Mouse (Mus musculus) liver, embryonic 14.5 days (tissue): ENCODE results near the gene Sgk2. TPM values are rescaled to one million over a fixed set of nuclear protein-coding genes. Genes with fewer than 3 reads are reported as not detected.

ENCODE experiments used
- ATAC-seq: fragments of 200-750 bp; cut with Nextera tagmentation; 2 replicates; pipeline ENCODE4 v1.8.0; 2017; ENCODE audit warnings: moderate number of reproducible peaks, mild to moderate bottlenecking, moderate library complexity; ENCODE audit not compliant: insufficient read depth
- DNase-seq, 3 experiments: peaks; one replicate each; pipeline ENCODE4 v3.0.0-alpha.2; 2012 to 2013; ENCODE audit warnings: low read depth in 3 of 3, low spot score in 3 of 3
- H3K27ac ChIP-seq: fragments of 300-500 bp; sonication (generic); 2 replicates; pipeline ENCODE4 v1.5.1; 2014; ENCODE audit warnings: moderate library complexity, mild to moderate bottlenecking, control low read depth, inconsistent platforms
- H3K27me3 ChIP-seq: fragments of 300-500 bp; sonication (generic); 2 replicates; pipeline ENCODE4 v1.6.1; 2014; ENCODE audit warnings: mild to moderate bottlenecking, low read length, moderate library complexity; ENCODE audit not compliant: control insufficient read depth, insufficient read depth
- H3K36me3 ChIP-seq: fragments of 300-500 bp; sonication (generic); replicated peaks from 2 replicates; pipeline ENCODE4 v1.6.1; 2014; ENCODE audit warnings: low read depth; ENCODE audit not compliant: control insufficient read depth, insufficient read depth
- H3K4me1 ChIP-seq, 2 experiments: fragments of 200-500 bp in 1 of 2; fragments of 300-500 bp in 1 of 2; sonication (generic) in 1 of 2; replicated peaks; 2 replicates each; pipeline ENCODE4 v1.6.1; 2012 to 2014; ENCODE audit warnings: antibody characterized with exemption in 1 of 2, inconsistent platforms in 1 of 2, low read length in 1 of 2; ENCODE audit not compliant: control insufficient read depth in 2 of 2, insufficient read depth in 2 of 2
- H3K4me2 ChIP-seq: fragments of 300-500 bp; sonication (generic); 2 replicates; pipeline ENCODE4 v1.6.1; 2014; ENCODE audit warnings: low read depth, mild to moderate bottlenecking, control low read depth, moderate library complexity
- H3K4me3 ChIP-seq, 2 experiments: fragments of 200-500 bp in 1 of 2; fragments of 300-500 bp in 1 of 2; sonication (generic) in 1 of 2; 2 replicates each; pipeline ENCODE4 v1.5.1; 2012 to 2014; ENCODE audit warnings: low read depth in 2 of 2, low read length in 2 of 2, mild to moderate bottlenecking in 2 of 2, control low read depth in 1 of 2, inconsistent platforms in 1 of 2, moderate library complexity in 1 of 2; ENCODE audit not compliant: insufficient read depth in 1 of 2
- H3K9ac ChIP-seq: fragments of 300-500 bp; sonication (generic); replicated peaks from 2 replicates; pipeline ENCODE4 v1.6.1; 2014; ENCODE audit warnings: mild to moderate bottlenecking, control low read depth, moderate library complexity
- H3K9me3 ChIP-seq: fragments of 300-500 bp; sonication (generic); 2 replicates; pipeline ENCODE4 v1.6.1; 2016; ENCODE audit warnings: low read length, mixed read lengths; ENCODE audit not compliant: control insufficient read depth
- CTCF ChIP-seq: IDR thresholded peaks from 2 replicates; pipeline ENCODE4 v1.5.1; 2016; ENCODE audit warnings: antibody characterized with exemption, low read depth, control low read depth
- EP300 ChIP-seq: IDR thresholded peaks from 2 replicates; pipeline ENCODE4 v1.6.1; 2016; ENCODE audit warnings: antibody characterized with exemption, low read depth
- WGBS: fragments of 180-500 bp; shearing (Covaris S2); extraction: QIAGEN DNeasy Blood & Tissue Kit; methylation state at CpG from one replicate; pipeline ENCODE4 v1.1.7; 2014; ENCODE audit not compliant: insufficient replicate concordance; 5-methylcytosine and 5-hydroxymethylcytosine counted together
- polyA plus RNA-seq, 2 experiments: library from polyadenylated mRNA; depleted of rRNA in 1 of 2; stranded (reverse) in 1 of 2; unstranded in 1 of 2; fragments of >200 nt; fragmentation: Nextera tagmentation in 1 of 2; extraction: Ambion mirVana in 1 of 2; gene quantifications; 2 replicates each; pipeline versions ENCODE4 v1.2.1 to v1.2.3; 2012 to 2014

Sgk2 gene
- polyA plus RNA-seq (2012; rRNA removed) (1.9 and 2.1 TPM in 2 replicates), polyA plus RNA-seq (2014; fragmentation: Nextera tagmentation; extraction: Ambion mirVana) (3.6 and 4.0 TPM in 2 replicates)

DNA sequence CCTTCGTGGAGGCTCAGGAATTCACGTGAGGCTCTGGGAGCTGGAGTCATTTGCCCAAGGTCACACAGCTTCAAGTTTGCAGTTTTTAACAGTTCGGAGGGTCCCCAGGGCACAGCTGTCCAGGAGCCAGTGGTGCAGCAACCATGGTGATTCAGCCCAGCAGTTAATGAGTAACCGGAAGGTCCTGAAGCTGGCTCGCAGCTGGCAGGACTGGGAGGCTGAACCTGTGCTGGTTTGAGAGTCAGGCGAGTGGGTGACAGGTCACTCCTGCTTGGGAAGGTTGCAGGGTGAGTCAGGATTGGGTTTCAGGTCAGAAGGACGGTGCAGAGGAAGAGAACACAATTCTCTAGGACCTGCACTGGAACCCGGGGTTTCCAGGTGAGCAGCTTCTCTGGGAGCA, at the start of gene Sgk2:
Gene Sgk2 (plus strand): TSS at position 113 of the 400 bp plus-strand sequence.
- H3K4me3 ChIP-seq, result no peak within 1 kb of the TSS
- ATAC-seq, result peak; percentile 66

DNA sequence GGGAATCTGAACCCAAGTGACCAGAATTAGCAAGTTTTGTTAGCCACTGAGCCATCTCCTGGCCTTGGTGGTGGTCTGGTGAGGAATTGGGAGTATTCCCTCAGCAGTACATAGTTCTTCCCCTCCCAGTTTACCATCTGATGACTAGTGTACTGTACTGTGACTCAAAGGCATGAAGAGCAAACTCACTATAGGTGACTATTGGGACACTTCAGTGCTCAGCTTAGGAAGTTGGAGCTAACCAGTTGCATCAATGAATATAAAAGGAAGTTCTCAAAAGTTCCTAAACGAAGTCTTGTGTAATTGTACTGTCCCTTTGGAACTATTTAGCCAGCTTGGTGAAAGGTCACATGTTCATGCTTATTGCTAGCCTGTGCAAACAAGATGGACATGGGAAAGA, 47.6 kb upstream of the Sgk2 start:
- ATAC-seq (no peak), DNase-seq (no peak)
- H3K27me3 ChIP-seq, result peaks cover 26% of the 10 kb centered on the region
- peaks cover 41% of the 10 kb centered on the region for H3K36me3 ChIP-seq
- H3K9me3 ChIP-seq, result no peaks in the 10 kb centered on the region
- no peak overlapping the region for H3K4me2 ChIP-seq
- WGBS, result 46% methylated on average over 1 of the region's 1 CpGs
- no peak for TF ChIP-seq EP300
- H3K27ac ChIP-seq, result no peak overlapping the region
- H3K4me1 ChIP-seq, result peaks cover 0 to 1% of the 10 kb centered on the region in 2 experiments; a peak in 1 of 4 replicates
- no peak overlapping the region for H3K9ac ChIP-seq
- no peak overlapping the region for H3K4me3 ChIP-seq

More for the DNA sequence above, at the start of gene Sgk2:
- H3K27me3 ChIP-seq, result no peaks in the 10 kb centered on the region
- no peak within 1 kb of the TSS for H3K9ac ChIP-seq
- H3K9me3 ChIP-seq, result no peaks in the 10 kb centered on the region
- WGBS, result 41% methylated on average over 8 of the region's 8 CpGs
- TF ChIP-seq CTCF, result no peak
- no peak for TF ChIP-seq EP300
- no peak within 1 kb of the TSS for H3K27ac ChIP-seq
- no peaks in the 10 kb centered on the region for H3K36me3 ChIP-seq
- peak; percentile 23 to 28 (median 24) for DNase-seq
- peaks cover 0 to 10% of the 10 kb centered on the region in 2 experiments; a peak in 3 of 4 replicates for H3K4me1 ChIP-seq
- peak within 1 kb of the TSS; percentile 7; the same call in 1 of the 2 replicates for H3K4me2 ChIP-seq

DNA sequence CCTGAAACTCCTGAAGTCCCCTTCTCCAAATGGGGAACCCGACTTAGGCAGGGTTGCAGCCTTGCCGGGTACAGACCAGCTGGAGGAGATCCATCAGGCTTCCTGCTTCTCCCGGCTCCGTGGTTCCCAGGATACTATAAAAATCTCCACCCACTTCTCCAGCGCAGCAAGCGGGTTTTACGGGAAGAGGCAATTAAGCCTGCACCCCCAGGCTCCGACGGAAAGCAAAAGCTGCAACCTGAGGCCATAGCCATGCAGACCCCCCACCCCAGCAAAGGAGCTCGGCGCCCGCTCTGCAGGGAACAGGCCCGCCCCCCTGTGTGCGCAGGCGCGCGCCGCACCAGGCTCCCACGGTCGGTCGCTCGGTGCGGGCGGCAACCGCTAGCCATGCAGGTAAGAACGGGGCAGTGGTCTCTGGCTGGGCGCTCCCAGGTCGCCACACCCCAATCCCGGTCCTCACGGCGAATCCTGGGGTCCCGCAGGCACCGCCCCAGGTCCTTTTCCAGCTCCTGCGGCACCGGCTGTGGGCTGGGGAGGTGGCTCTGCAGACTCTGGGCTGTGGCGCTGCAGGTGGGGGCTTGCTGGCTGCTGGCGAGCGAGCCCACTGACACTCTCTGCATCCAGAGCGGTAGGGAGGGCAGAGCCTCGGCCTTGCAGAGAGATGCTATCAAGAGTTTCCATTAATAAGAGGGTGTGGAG, 43.8 kb upstream of the Sgk2 start, which contains the start of gene L3mbtl1:
Gene L3mbtl1 (plus strand): TSS at position 325 of the 699 bp plus-strand sequence.
- peak within 1 kb of the TSS; percentile 42 for H3K4me2 ChIP-seq
- peaks cover 27% of the 10 kb centered on the region for H3K27me3 ChIP-seq
- no peak within 1 kb of the TSS for H3K27ac ChIP-seq
- 2% methylated on average over 40 of the region's 40 CpGs for WGBS
- H3K36me3 ChIP-seq, result peaks cover 12% of the 10 kb centered on the region
- no peak within 1 kb of the TSS for H3K9ac ChIP-seq
- TF ChIP-seq CTCF (no peak), EP300 (no peak)
- H3K4me3 ChIP-seq, result peak within 1 kb of the TSS; percentile 25 to 46
- no peaks in the 10 kb centered on the region for H3K9me3 ChIP-seq
- DNase-seq (no peak), ATAC-seq (no peak)
- peaks cover 0 to 4% of the 10 kb centered on the region in 2 experiments; a peak in 1 of 4 replicates for H3K4me1 ChIP-seq

DNA sequence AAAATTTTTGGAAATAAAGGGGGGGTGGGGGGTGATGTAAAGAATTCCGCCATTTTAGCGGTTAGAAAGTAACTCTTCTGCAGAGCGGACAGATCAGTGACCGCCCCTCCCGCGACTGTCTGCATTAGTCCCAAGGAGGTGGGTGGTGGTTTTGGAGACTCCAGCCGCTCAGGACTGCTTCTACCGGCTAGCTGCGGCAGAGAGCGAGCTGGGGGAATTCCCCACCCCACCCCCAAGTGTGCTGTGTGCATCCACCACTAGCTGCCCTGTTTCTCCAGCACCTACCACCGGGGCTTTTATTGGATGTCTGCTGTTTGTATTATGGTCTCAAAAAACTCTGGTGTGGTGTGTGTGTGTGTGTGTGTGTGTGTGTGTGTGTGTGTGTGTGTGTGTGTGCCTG, 43.2 kb upstream of the Sgk2 start:
- no peak for DNase-seq
- no peak overlapping the region for H3K4me3 ChIP-seq
- H3K36me3 ChIP-seq, result peaks cover 5% of the 10 kb centered on the region
- TF ChIP-seq EP300 (no peak), CTCF (no peak)
- H3K9me3 ChIP-seq, result no peaks in the 10 kb centered on the region
- no peak overlapping the region for H3K9ac ChIP-seq
- peaks cover 27% of the 10 kb centered on the region for H3K27me3 ChIP-seq
- peaks cover 0 to 4% of the 10 kb centered on the region in 2 experiments; a peak in 1 of 4 replicates for H3K4me1 ChIP-seq
- peak overlapping the region; percentile 42 for H3K4me2 ChIP-seq
- 6% methylated on average over 11 of the region's 11 CpGs for whole genome bisulfite sequencing
- ATAC-seq, result no peak
- no peak overlapping the region for H3K27ac ChIP-seq

DNA sequence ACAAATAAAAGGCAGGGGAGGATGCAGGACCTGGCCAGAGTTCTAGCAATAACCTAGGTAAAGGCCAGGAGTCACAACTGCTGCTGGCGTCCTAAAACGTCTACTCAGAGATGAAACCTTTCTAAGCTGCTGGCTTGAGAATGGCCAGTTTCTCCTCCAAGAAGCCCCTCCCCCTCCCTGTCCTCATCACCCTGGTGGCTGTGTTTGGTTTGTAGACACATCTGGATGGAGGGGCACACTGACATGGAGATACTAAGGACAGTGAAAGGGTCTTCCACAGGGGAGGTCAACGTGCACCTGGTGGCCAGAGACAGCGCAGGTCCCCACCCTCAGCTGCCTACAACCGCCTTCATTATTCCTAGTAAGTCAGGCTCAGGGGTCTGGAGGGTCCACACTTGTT, 40.2 kb upstream of the Sgk2 start:
- Histone ChIP-seq H3K4me2 (no peak overlapping the region), H3K27me3 (peaks cover 24% of the 10 kb centered on the region), H3K9me3 (no peaks in the 10 kb centered on the region), H3K4me1 (0 out of 4 replicates have a peak, but pooled peaks cover 0 to 4% of the 10 kb centered on the region in 2 experiments), H3K36me3 (no peaks in the 10 kb centered on the region), H3K27ac (no peak overlapping the region), H3K4me3 (no peak overlapping the region), H3K9ac (no peak overlapping the region)
- TF ChIP-seq CTCF (no peak), EP300 (no peak)
- DNase-seq (no peak), ATAC-seq (no peak)
- WGBS, result 75% methylated on average over 5 of the region's 5 CpGs
